Mouse (Mus musculus) C2C12 (cell line): ENCODE measurements at regions not wholly inside any gene's neighbourhood (a gene's known extent, or its start where the extent isn't known, plus 50 kb on each side); places are given as distances from the start of the nearest gene placed in this dataset.
A peak's percentile ranks its signal among the peaks of the same experiment; 100 is the strongest.

Source experiments
- H3K27me3 ChIP-seq: one replicate; pipeline ENCODE4 v1.6.1; 2011; ENCODE audit not compliant: control insufficient read depth, insufficient read depth, insufficient read length
- H3K36me3 ChIP-seq: one replicate; pipeline ENCODE4 v1.6.1; 2011; ENCODE audit not compliant: control insufficient read depth, insufficient read depth
- H3K4me3 ChIP-seq: one replicate; pipeline ENCODE4 v1.5.1; 2011; ENCODE audit warnings: mild to moderate bottlenecking, control low read depth; ENCODE audit not compliant: poor library complexity, insufficient read depth, severe bottlenecking
- H3K79me2 ChIP-seq: one replicate; pipeline ENCODE4 v1.6.1; 2011; ENCODE audit not compliant: control insufficient read depth, insufficient read depth
- H3K79me3 ChIP-seq: one replicate; pipeline ENCODE4 v1.6.1; 2011; ENCODE audit warnings: low read depth, control low read depth
- H3ac ChIP-seq: one replicate; pipeline ENCODE3; 2011; ENCODE audit warnings: low read depth; ENCODE audit not compliant: control insufficient read depth, insufficient read length
- CEBPB ChIP-seq: IDR thresholded peaks from one replicate; pipeline ENCODE4 v1.6.1; 2011; ENCODE audit warnings: low read depth, mild to moderate bottlenecking, control low read depth, moderate library complexity
- CTCF ChIP-seq: IDR thresholded peaks from one replicate; pipeline ENCODE4 v1.5.1; 2011; ENCODE audit not compliant: control insufficient read depth, insufficient read depth, insufficient read length
- FOSL1 ChIP-seq: IDR thresholded peaks from one replicate; pipeline ENCODE4 v1.8.0; 2011; ENCODE audit warnings: mild to moderate bottlenecking, low read length; ENCODE audit not compliant: poor library complexity, insufficient read depth, severe bottlenecking
- MAX ChIP-seq: IDR thresholded peaks from one replicate; pipeline ENCODE4 v1.6.1; 2011; ENCODE audit warnings: mild to moderate bottlenecking, control low read depth
- MYOD1 ChIP-seq: IDR thresholded peaks from one replicate; pipeline ENCODE4 v1.6.1; 2011; ENCODE audit warnings: low read depth; ENCODE audit not compliant: control insufficient read depth, insufficient read length
- MYOG ChIP-seq: IDR thresholded peaks from one replicate; pipeline ENCODE4 v1.6.1; 2011; ENCODE audit not compliant: control insufficient read depth, insufficient read length; ENCODE audit errors: extremely low read depth
- USF1 ChIP-seq: IDR thresholded peaks from one replicate; pipeline ENCODE4 v1.6.1; 2011; ENCODE audit warnings: low read depth, mild to moderate bottlenecking, control low read depth, moderate library complexity

DNA sequence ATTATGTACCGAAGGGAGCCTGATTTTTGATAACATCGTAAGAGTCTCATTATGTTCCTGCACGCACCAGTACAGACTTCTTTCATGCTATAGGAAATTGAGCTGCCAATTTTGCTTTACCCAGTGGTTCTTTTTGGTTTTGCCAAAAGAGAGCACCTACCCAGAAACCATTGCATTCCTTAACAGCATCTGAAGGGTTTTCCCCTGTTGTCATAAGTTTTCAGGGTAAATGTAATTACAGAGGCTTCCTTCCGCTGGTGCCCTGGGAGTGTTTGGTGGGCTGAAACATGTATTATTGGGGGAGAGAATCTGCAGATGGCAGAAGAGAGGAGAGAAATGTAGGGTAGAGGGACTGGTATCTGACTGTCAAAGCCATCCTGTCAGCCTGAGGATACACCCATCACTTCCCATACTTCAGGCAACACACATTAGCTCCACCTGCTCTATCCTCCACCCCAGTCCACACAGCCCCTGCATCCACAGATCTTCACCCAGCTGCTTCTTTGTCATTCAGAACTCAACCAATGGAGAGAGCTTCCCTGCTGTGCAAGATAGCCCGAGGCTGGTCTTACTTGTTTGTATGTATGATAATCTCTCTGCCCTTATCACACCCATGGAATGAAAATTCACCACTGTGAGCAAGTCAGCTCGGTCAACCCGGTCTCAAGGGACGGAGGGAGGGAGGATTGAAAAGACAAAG, 71.1 kb upstream of the Npas2 start:
- TF ChIP-seq USF1 = no peak
- TF ChIP-seq CTCF = no peak
- no peak for TF ChIP-seq MAX
- TF ChIP-seq CEBPB = no peak
- no peak for TF ChIP-seq FOSL1
- no peak for TF ChIP-seq MYOG
- no peak for TF ChIP-seq MYOD1
- no peaks in the 10 kb centered on the region for H3K27me3 ChIP-seq
- no peak overlapping the region for H3ac ChIP-seq
- no peaks in the 10 kb centered on the region for H3K79me2 ChIP-seq
- no peaks in the 10 kb centered on the region for H3K79me3 ChIP-seq
- H3K36me3 ChIP-seq = no peaks in the 10 kb centered on the region
- no peak overlapping the region for H3K4me3 ChIP-seq

DNA sequence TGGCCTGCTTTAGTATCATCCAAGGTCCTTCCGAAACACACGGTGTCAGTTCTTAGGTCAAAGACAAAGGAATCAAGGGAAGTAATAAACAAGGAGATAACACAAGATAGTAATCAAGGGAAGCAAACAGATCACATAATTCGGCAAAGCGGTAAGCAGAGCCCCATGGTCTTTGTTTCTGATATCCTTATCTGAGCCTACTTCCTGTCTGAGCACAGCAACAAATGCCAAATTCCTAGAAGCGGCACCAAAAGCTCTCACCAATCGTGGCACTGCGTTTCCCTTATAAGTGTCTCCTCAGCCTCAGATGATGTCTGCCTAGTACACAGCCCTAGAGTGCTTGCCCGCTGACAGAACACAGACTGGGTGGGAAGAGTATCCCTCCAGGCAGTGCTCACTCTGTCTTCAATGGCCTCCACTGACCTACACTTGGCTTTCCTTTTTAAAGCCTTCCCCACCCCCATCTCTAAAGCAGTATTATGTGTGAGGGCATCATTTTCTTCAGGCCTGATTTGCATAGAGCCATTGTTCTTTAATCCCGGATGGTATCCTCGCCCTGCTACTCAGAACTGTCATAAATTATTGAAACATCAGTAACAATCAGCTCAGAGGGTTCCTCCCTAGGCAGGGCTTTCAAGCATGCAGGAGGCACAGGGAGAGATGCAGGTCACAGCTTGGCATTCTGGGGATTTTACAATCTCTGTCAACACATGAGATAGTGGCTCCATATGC, 70.3 kb upstream of the Npas2 start:
- TF ChIP-seq MYOG (no peak), MYOD1 (no peak), CTCF (no peak)
- H3K79me3 ChIP-seq = no peaks in the 10 kb centered on the region

DNA sequence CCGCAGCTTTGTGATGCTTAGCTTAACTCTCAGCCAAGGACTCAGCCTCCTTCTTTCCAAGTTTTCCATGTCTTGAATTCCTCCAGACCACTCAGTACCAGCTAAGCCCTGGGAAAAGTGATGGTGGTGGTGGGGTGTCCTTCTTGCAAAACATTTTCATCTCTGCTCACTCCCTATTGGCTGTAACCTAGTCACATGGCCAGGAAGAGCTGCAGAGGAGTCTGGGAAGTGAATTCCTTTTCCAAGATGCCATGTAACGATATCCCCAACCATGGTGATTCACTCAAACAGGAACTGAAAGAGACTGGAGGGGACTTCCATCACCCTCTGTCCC, 69.8 kb upstream of the Npas2 start:
- no peaks in the 10 kb centered on the region for H3K36me3 ChIP-seq
- H3K79me3 ChIP-seq = no peaks in the 10 kb centered on the region
- TF ChIP-seq FOSL1 (no peak), MYOG (no peak), CEBPB (no peak), MAX (no peak), MYOD1 (no peak), USF1 (peak; percentile 23)
- H3ac ChIP-seq = no peak overlapping the region
- H3K4me3 ChIP-seq = no peak overlapping the region
- H3K27me3 ChIP-seq = no peaks in the 10 kb centered on the region
- H3K79me2 ChIP-seq = no peaks in the 10 kb centered on the region

More for the DNA sequence above, 70.3 kb upstream of the Npas2 start:
- no peak overlapping the region for H3ac ChIP-seq
- H3K79me2 ChIP-seq = no peaks in the 10 kb centered on the region
- H3K36me3 ChIP-seq = no peaks in the 10 kb centered on the region
- no peak overlapping the region for H3K4me3 ChIP-seq
- no peaks in the 10 kb centered on the region for H3K27me3 ChIP-seq

- no peaks in the 10 kb centered on the region for H3K27me3 ChIP-seq
- no peaks in the 10 kb centered on the region for H3K36me3 ChIP-seq
- no peak for TF ChIP-seq CTCF
- no peak for TF ChIP-seq CEBPB
- no peak for TF ChIP-seq MAX
- TF ChIP-seq USF1 = no peak
- no peak for TF ChIP-seq MYOG
- no peak for TF ChIP-seq MYOD1
- TF ChIP-seq FOSL1 = no peak
- no peak overlapping the region for H3ac ChIP-seq
- no peaks in the 10 kb centered on the region for H3K79me2 ChIP-seq
- H3K79me3 ChIP-seq = no peaks in the 10 kb centered on the region
- no peak overlapping the region for H3K4me3 ChIP-seq
Measured at GRCm38 (mm10) chr1:39134521-39134920, 59.0 kb upstream of the Npas2 start.

DNA sequence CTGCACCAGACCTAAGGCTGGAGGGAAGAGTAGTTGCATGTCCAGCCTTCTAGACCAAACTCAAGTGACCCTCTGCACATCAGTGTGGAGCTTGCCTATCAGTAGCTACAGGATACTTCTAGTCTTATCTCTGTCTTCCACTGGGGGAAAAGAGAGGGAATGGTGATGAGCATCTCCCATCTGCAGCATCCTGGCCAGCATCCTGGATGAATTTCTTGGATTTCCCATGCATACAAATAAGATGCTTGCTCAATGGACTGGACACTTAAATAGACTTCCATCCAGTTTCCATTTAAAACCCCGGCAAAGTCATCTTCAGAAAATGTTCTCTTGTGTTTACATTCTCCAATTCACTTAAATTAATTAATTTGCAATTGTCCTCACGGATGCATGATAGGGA, 50.5 kb upstream of the Npas2 start:
- H3K79me2 ChIP-seq = no peaks in the 10 kb centered on the region
- no peak for TF ChIP-seq MAX
- TF ChIP-seq CEBPB = no peak
- TF ChIP-seq MYOD1 = no peak
- no peak for TF ChIP-seq FOSL1
- TF ChIP-seq CTCF = no peak
- TF ChIP-seq MYOG = no peak
- TF ChIP-seq USF1 = no peak
- no peak overlapping the region for H3K4me3 ChIP-seq
- no peak overlapping the region for H3ac ChIP-seq
- H3K36me3 ChIP-seq = no peaks in the 10 kb centered on the region
- H3K27me3 ChIP-seq = no peaks in the 10 kb centered on the region
- no peaks in the 10 kb centered on the region for H3K79me3 ChIP-seq

DNA sequence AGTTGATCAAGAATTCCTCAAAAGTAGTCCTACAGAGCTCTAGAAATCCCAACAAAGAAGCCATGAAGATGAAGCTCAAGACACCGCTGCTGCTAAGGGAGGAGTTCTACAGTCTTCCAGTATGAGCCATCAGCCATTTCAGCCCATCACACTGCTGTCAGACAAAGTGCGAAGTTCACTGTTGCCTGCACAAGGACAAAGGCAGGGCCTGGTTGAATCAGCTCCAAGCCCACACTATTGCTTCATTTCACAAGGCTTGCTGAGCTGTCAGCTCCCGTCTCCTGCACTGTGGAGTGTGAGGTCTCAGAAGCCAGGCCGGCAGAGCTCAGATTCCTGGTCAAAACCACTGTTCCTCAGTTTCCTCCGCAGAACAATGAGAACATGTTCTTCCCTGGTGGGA, 49.9 kb upstream of the Npas2 start:
- TF ChIP-seq CEBPB = no peak
- no peak for TF ChIP-seq MYOD1
- no peak for TF ChIP-seq MYOG
- TF ChIP-seq MAX = no peak
- TF ChIP-seq FOSL1 = no peak
- no peak for TF ChIP-seq CTCF
- Histone ChIP-seq H3K79me3 (no peaks in the 10 kb centered on the region), H3K79me2 (no peaks in the 10 kb centered on the region), H3ac (no peak overlapping the region), H3K4me3 (no peak overlapping the region), H3K36me3 (no peaks in the 10 kb centered on the region), H3K27me3 (no peaks in the 10 kb centered on the region)
